Mouse (Mus musculus) frontal cortex, adult (tissue): Measurements from ENCODE around the gene Gmpr2.

Source experiments
- ATAC-seq: cut with Nextera tagmentation; 2 replicates; pipeline ENCODE4 v1.9.2; 2017; ENCODE audit warnings: mild to moderate bottlenecking, moderate library complexity, mixed read lengths; ENCODE audit not compliant: low TSS enrichment

The Gmpr2 gene

GRCm38 (mm10) chr14:55724411-55724871 is 52.7 kb downstream of the Gmpr2 start:
- no peak for ATAC-seq

GRCm38 (mm10) chr14:55726261-55726660 is 54.5 kb downstream of the Gmpr2 start:
- ATAC-seq = no peak

- ATAC-seq = no peak
These were observed 56.3 kb downstream of the Gmpr2 start for GRCm38 (mm10) chr14:55727889-55728685.
